Mouse (Mus musculus): Measurements from ENCODE around the gene Nqo2. TPM values are rescaled to one million over a fixed set of nuclear protein-coding genes. Genes with fewer than 3 reads are reported as not detected.

The Nqo2 gene
- polyA plus RNA-seq, 1 experiment: 41.2 TPM

- Histone ChIP-seq H3K4me3 (ENCODE audit: insufficient read depth, low read length) (no peak overlapping the region), H3K4me1 (ENCODE audit: control insufficient read depth, insufficient read depth, low read length) (peaks cover 28% of the 10 kb centered on the region), H3K27ac (ENCODE audit: insufficient read depth, low read depth, low read length) (no peak overlapping the region)
- TF ChIP-seq CTCF (IDR thresholded peaks at IDR 0.05; ENCODE audit: low read depth, low read length): no peak
- no peak for TF ChIP-seq POLR2A (IDR thresholded peaks at IDR 0.05; ENCODE audit: borderline replicate concordance, low read depth, low read length)
Observed at GRCm38 (mm10) chr13:34035424-34035823, 70.9 kb downstream of the Nqo2 start.

- Histone ChIP-seq H3K4me1 (ENCODE audit: control insufficient read depth, insufficient read depth, low read length) (peaks cover 18% of the 10 kb centered on the region), H3K27ac (ENCODE audit: insufficient read depth, low read depth, low read length) (no peak overlapping the region), H3K4me3 (ENCODE audit: insufficient read depth, low read length) (no peak overlapping the region)
- no peak for TF ChIP-seq CTCF (IDR thresholded peaks at IDR 0.05; ENCODE audit: low read depth, low read length)
- no peak for TF ChIP-seq POLR2A (IDR thresholded peaks at IDR 0.05; ENCODE audit: borderline replicate concordance, low read depth, low read length)
Observed at GRCm38 (mm10) chr13:34036726-34037125, 72.2 kb downstream of the Nqo2 start.

- TF ChIP-seq CTCF (IDR thresholded peaks at IDR 0.05; ENCODE audit: low read depth, low read length) (no peak), POLR2A (IDR thresholded peaks at IDR 0.05; ENCODE audit: borderline replicate concordance, low read depth, low read length) (no peak; the same call in 1 of the 2 replicates)
- H3K4me1 ChIP-seq (ENCODE audit: control insufficient read depth, insufficient read depth, low read length): peaks cover 13% of the 10 kb centered on the region
- H3K27ac ChIP-seq (ENCODE audit: insufficient read depth, low read depth, low read length): peak within 1 kb of the TSS; percentile 55
- peak within 1 kb of the TSS; percentile 87 for H3K4me3 ChIP-seq (ENCODE audit: insufficient read depth, low read length)
Observed at GRCm38 (mm10) chr13:34037172-34038055, 72.9 kb downstream of the Nqo2 start, which contains the start of gene Bphl. Bphl (plus strand) TSS chr13:34037597.

- TF ChIP-seq POLR2A (IDR thresholded peaks at IDR 0.05; ENCODE audit: borderline replicate concordance, low read depth, low read length) (no peak), CTCF (IDR thresholded peaks at IDR 0.05; ENCODE audit: low read depth, low read length) (no peak)
- Histone ChIP-seq H3K4me1 (ENCODE audit: control insufficient read depth, insufficient read depth, low read length) (peaks cover 6% of the 10 kb centered on the region), H3K4me3 (ENCODE audit: insufficient read depth, low read length) (peak overlapping the region; percentile 87), H3K27ac (ENCODE audit: insufficient read depth, low read depth, low read length) (no peak overlapping the region)
Observed at GRCm38 (mm10) chr13:34038056-34038432, 73.6 kb downstream of the Nqo2 start.

Other genes starting within 250 kb of the Nqo2 start
- gene Serpinb6e, start 121.3 kb upstream of the Nqo2 start, polyA plus RNA-seq (2012; ENCODE audit: insufficient read depth, insufficient read length, missing spikeins): not detected in 2 replicates
- not detected in 2 replicates for gene Serpinb6c, start 59.0 kb upstream of the Nqo2 start, polyA plus RNA-seq (2012; ENCODE audit: insufficient read depth, insufficient read length, missing spikeins)
- gene Ripk1, start 37.7 kb downstream of the Nqo2 start, polyA plus RNA-seq (2012; ENCODE audit: insufficient read depth, insufficient read length, missing spikeins): 53.5 and 63.4 TPM in 2 replicates
- 737 and 743 TPM in 2 replicates for gene Serpinb6a, start 38.1 kb downstream of the Nqo2 start, polyA plus RNA-seq (2012; ENCODE audit: insufficient read depth, insufficient read length, missing spikeins)
- 44.5 and 48.4 TPM in 2 replicates for gene Bphl, start 72.9 kb downstream of the Nqo2 start, polyA plus RNA-seq (2012; ENCODE audit: insufficient read depth, insufficient read length, missing spikeins)
- gene Tubb2a, start 113.3 kb downstream of the Nqo2 start, polyA plus RNA-seq (2012; ENCODE audit: insufficient read depth, insufficient read length, missing spikeins): 77.8 and 92.5 TPM in 2 replicates
- 0.60 and 0.94 TPM in 2 replicates for gene Tubb2b, start 165.8 kb downstream of the Nqo2 start, polyA plus RNA-seq (2012; ENCODE audit: insufficient read depth, insufficient read length, missing spikeins)
- 30.1 and 34.5 TPM in 2 replicates for gene Psmg4, start 198.3 kb downstream of the Nqo2 start, polyA plus RNA-seq (2012; ENCODE audit: insufficient read depth, insufficient read length, missing spikeins)